Mouse (Mus musculus) mammary gland, adult 2 months (tissue): ENCODE results near the gene Cd2. TPM values are rescaled to one million over a fixed set of nuclear protein-coding genes. Genes with fewer than 3 reads are reported as not detected.

Experiments used
- polyA plus RNA-seq: library from polyadenylated mRNA; depleted of rRNA; stranded (reverse); fragments of >200 nt; gene quantifications from 2 replicates; pipeline ENCODE4 v1.2.3, GENCODE M21; 2012; ENCODE audit warnings: low replicate concordance; rRNA removed

The Cd2 gene
- 19.5 and 34.2 TPM in 2 replicates for polyA plus RNA-seq

DNA sequence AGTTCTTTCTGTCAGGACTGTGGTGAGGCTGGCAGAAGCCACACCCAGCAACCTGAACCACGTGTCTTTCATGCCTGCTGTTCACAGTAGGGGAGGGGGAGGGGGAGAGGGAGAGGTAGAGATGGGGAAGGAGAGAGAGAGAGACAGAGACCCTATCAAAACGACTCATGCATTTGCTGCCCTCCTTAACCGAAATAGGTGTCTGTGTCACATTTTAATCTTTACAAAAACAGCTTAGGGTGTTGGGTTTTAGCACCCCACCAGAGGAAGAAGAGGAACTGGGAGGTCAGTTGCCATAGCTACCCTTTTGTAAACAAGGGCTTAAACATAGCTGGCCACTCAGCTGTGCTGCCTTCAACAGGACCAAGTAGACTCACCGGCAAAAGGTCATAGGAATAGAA, at the start of gene Cd2:
Gene Cd2, minus strand, starts transcription at position 29 of the 401 bp plus-strand sequence.

Other genes with a start within 250 kb of the Cd2 start
- 17.0 and 18.9 TPM in 2 replicates for gene Ptgfrn, start 177.7 kb downstream of the Cd2 start, polyA plus RNA-seq
- 5.1 and 6.1 TPM in 2 replicates for gene Igsf3, start 89.1 kb upstream of the Cd2 start, polyA plus RNA-seq